Mouse (Mus musculus) embryonic fibroblast, embryonic 13.5 days (primary cell): ENCODE measurements around the gene Lrp6.

Experiments used
- CTCF ChIP-seq: IDR thresholded peaks from 2 replicates; pipeline ENCODE4 v1.5.1; 2011; ENCODE audit warnings: mild to moderate bottlenecking, control low read depth, low read length, moderate library complexity, borderline replicate concordance; ENCODE audit not compliant: insufficient read depth
- POLR2A ChIP-seq: IDR thresholded peaks from 2 replicates; pipeline ENCODE4 v1.6.1; 2011; ENCODE audit warnings: low read depth, mild to moderate bottlenecking, control low read depth, low read length, moderate library complexity

DNA sequence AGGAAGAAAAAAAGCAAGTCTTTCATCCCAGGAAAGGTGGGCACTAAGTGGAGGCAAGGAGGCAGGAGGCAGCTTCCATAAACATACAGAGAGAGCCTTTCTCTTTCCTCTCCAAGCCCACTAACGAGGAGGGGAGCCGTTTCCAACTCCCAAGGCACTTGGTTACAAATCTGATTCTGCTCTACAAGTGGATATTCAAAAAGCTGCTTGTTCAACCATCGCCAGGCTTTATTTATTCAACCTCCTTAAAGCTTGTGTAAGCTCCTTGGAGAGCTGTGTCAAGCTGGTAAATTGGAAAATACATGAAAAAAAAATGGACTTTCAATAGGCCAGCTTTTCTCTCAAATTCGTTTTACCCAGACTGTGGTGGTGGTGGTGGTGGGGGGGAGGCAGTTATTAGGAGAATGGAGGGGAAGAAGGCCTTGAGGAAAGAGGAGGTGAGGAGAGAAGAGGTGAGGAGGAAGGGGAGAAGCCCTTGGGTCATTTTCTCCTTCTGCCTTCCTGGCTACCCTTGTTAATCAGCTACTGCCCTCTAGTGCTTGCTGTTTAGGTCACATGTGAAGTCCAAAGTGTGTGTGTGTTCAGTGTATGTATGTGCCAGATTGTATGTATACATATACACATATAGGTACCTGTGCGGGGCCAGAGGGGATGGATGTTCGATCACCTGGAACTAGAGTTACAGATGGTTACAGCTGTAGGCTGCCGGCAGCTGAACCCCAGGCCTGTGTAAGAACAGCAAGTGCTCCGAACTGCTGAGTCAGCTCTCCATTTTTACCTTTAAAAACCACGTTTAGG, 40.4 kb upstream of the Lrp6 start:
- TF ChIP-seq CTCF (0 out of 2 replicates have a peak, but pooled peaks have one; percentile 29), POLR2A (no peak)
